17 mouse cellular contexts compared by ENCODE assay signal in the genomic region with DNA sequence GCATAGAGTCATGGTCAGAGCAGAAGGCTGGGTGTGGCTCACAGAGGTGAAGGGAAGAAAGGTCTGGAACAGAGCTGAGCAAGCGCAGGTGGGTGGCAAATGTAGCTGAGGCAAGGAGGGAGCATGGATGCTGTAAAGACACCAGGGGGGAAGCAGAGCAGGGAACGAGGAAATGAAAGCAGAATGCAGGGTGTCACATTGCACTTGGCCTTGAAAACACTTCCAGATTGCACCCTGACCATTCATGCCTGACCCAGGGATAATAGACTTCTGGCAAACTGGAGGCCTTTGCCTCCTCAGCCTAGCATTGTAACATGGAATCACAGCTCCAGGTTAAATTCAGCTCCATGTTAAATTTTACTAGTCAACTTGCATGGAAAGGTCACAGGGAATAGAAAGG.
A peak's percentile ranks its signal among the peaks of the same experiment; 100 is the strongest.
DNase-seq lines count a peak whose midpoint lies in the region.
"Had no signal": no experiment of that assay in that cellular context is flagged by ENCODE, and none has a peak within 500 bp of the region (broad histone marks: within the 10 kb centered on the region; RNA-seq: fewer than 3 reads in every experiment).

No protein-coding gene starts in this region.

- peak; percentile 35 for DNase-seq in kidney, adult 9 months
- DNase-seq in kidney, postnatal 14 days = no peak
- DNase-seq in testis, postnatal 10 days (ENCODE audit: low spot score) = peak; percentile 26
- DNase-seq in testis, postnatal 14 days (ENCODE audit: low spot score) = no peak
- peak; percentile 35 for DNase-seq in forelimb bud, embryonic 11.5 days (ENCODE audit: low read depth, low spot score)
- DNase-seq in c-Kit-positive CD71-positive TER-119-positive erythroid progenitor cells, embryonic 14.5 days (ENCODE audit: low spot score) = no peak
- DNase-seq in layer of hippocampus, postnatal 14 days (ENCODE audit: low spot score in 2 of 2) = no peak
- DNase-seq: adrenal gland, adult 8-10 months; B cell, adult 2 months; cerebellum, adult 18-20 months; cerebellum, postnatal 14 days; gastrocnemius, postnatal 10 days; heart, postnatal 10 days; layer of hippocampus, postnatal 36 days; lung, postnatal 36 days; spleen, adult 18-20 months; thymus, postnatal 14 days had no signal

Comparison
In these comparisons a context has a peak if more than half of its experiments do, and no peak if none do; other contexts are left out.
1. DNase-seq: peak in kidney, adult 9 months (single experiment), testis, postnatal 10 days (single experiment) and forelimb bud, embryonic 11.5 days (single experiment); none in kidney, postnatal 14 days (single experiment), testis, postnatal 14 days (single experiment), c-Kit-positive CD71-positive TER-119-positive erythroid progenitor cells, embryonic 14.5 days (single experiment) and layer of hippocampus, postnatal 14 days (0 of 2).